Mouse (Mus musculus) C3H10T1/2 (cell line): ENCODE measurements around the gene Ccdc170. TPM values are rescaled to one million over a fixed set of nuclear protein-coding genes. Genes with fewer than 3 reads are reported as not detected.

Experiments used
- polyA plus RNA-seq, 2 experiments: library from polyadenylated mRNA; unstranded; fragments of >200 nt; fragmentation: generic; extraction: Trizol; gene quantifications; one replicate each; pipeline ENCODE4 v1.2.1; 2012; ENCODE audit warnings: missing spikeins in 2 of 2

Ccdc170 gene
- polyA plus RNA-seq = under 1 TPM in 1 of 2 experiments, not detected in 1; 0.09 TPM

GRCm38 (mm10) chr10:4482355-4482754 is at the start of gene Ccdc170:
Ccdc170 (plus strand) TSS chr10:4482502.

GRCm38 (mm10) chr10:4611386-4612155 is 129.3 kb downstream of the Ccdc170 start, which contains the start of gene Esr1:
Esr1 (plus strand) TSS chr10:4611593.

Other genes starting within 250 kb of the Ccdc170 start
- gene Akap12, start 216.1 kb upstream of the Ccdc170 start, polyA plus RNA-seq = 10 to 100 TPM in 1 of 2 experiments, under 1 TPM in 1; 0.48 to 17.3 TPM
- 1 to 10 TPM in 1 of 2 experiments, under 1 TPM in 1; 0.78 to 6.4 TPM for gene Zbtb2, start 94.4 kb upstream of the Ccdc170 start, polyA plus RNA-seq
- gene Rmnd1, start 50.1 kb upstream of the Ccdc170 start, polyA plus RNA-seq = 10 to 100 TPM in 1 of 2 experiments, 1 to 10 TPM in 1; 7.0 to 29.3 TPM
- 10 to 100 TPM in 1 of 2 experiments, 1 to 10 TPM in 1; 2.6 to 10.3 TPM for gene Armt1, start 50.0 kb upstream of the Ccdc170 start, polyA plus RNA-seq
- under 1 TPM; 0.01 TPM for gene Esr1, start 129.1 kb downstream of the Ccdc170 start, polyA plus RNA-seq